Mouse (Mus musculus) liver, embryonic 12.5 days (tissue): ENCODE data around the gene Piezo1. TPM values are rescaled to one million over a fixed set of nuclear protein-coding genes. Genes with fewer than 3 reads are reported as not detected.

Experiments
- ATAC-seq: fragments of 200-750 bp; cut with Nextera tagmentation; 2 replicates; pipeline ENCODE4 v1.8.0; 2017; ENCODE audit warnings: moderate number of reproducible peaks, mild to moderate bottlenecking, moderate library complexity
- H3K27ac ChIP-seq: fragments of 300-500 bp; sonication (generic); 2 replicates; pipeline ENCODE4 v1.5.1; 2016; ENCODE audit warnings: mild to moderate bottlenecking
- H3K27me3 ChIP-seq: fragments of 300-500 bp; sonication (generic); replicated peaks from 2 replicates; pipeline ENCODE4 v1.6.1; 2016; ENCODE audit warnings: mild to moderate bottlenecking, moderate library complexity
- H3K36me3 ChIP-seq: fragments of 300-500 bp; sonication (generic); 2 replicates; pipeline ENCODE4 v1.6.1; 2016; ENCODE audit warnings: mild to moderate bottlenecking, moderate library complexity
- H3K4me1 ChIP-seq: fragments of 300-500 bp; sonication (generic); 2 replicates; pipeline ENCODE4 v1.6.1; 2016
- H3K4me2 ChIP-seq: fragments of 300-500 bp; sonication (generic); 2 replicates; pipeline ENCODE4 v1.6.1; 2016; ENCODE audit warnings: mild to moderate bottlenecking, moderate library complexity
- H3K4me3 ChIP-seq: fragments of 300-500 bp; sonication (generic); 2 replicates; pipeline ENCODE4 v1.5.1; 2016; ENCODE audit warnings: mild to moderate bottlenecking, moderate library complexity
- H3K9ac ChIP-seq: fragments of 300-500 bp; sonication (generic); 2 replicates; pipeline ENCODE4 v1.6.1; 2016; ENCODE audit warnings: mild to moderate bottlenecking, moderate library complexity
- H3K9me3 ChIP-seq: fragments of 300-500 bp; sonication (generic); replicated peaks from 2 replicates; pipeline ENCODE4 v1.6.1; 2016; ENCODE audit warnings: mild to moderate bottlenecking, moderate library complexity
- WGBS: fragments of 180-500 bp; shearing (Covaris S2); methylation state at CpG from one replicate; pipeline ENCODE4 v1.1.7; 2016; ENCODE audit not compliant: insufficient replicate concordance; 5-methylcytosine and 5-hydroxymethylcytosine counted together
- polyA plus RNA-seq: library from polyadenylated mRNA; unstranded; fragments of >200 nt; fragmentation: Nextera tagmentation; extraction: Ambion mirVana; gene quantifications from 2 replicates; pipeline ENCODE4 v1.2.1, GENCODE M21; 2016

The Piezo1 gene
- polyA plus RNA-seq, 1 experiment from 2014 or later: 21.7 TPM

DNA sequence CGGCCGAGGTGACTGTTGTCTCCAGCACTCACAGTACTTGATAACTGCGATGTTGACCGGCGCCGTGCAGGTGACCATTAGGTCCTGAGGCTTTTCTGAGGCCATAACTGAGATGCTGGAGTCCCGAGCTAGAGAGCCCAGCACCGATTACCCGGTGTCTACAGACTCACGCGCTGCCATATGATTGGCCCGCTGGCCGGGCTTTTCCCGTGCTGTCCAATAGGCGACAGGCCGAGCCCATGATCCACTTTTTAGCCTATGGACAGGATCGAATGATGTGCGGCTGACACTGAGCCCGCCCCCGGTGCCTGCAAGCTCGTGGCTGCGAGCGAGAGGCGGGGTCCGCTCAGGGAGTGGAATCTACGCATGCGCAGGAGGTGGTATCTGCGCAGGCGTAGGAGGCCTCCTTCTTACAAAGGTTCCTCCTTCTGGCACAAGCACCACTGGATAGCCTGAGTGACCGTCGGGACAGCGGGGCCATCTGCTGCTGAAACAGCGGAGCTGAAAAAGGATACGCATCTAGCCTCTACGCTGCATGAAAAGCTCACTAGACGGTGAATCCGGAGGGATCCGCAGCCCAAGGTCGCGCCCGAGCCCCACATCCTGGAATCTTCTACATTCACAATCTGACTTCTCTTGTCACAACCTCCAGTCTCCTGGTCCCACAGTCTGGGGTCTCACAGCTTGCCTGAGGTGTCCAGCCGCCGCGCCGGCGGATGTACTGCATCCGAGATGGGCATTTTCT, 107.7 kb downstream of the Piezo1 start, which contains the start of gene Mvd:
Mvd (minus strand) TSS at position 161 of the 745 bp plus-strand sequence.
- peak; percentile 98 for ATAC-seq
- Histone ChIP-seq H3K4me2 (peak within 1 kb of the TSS; percentile 95), H3K27ac (peak within 1 kb of the TSS; percentile 81), H3K9ac (peak within 1 kb of the TSS; percentile 77), H3K27me3 (peaks cover 21% of the 10 kb centered on the region), H3K36me3 (peaks cover 8% of the 10 kb centered on the region), H3K4me3 (peak within 1 kb of the TSS; percentile 71), H3K4me1 (peaks cover 34% of the 10 kb centered on the region), H3K9me3 (no peaks in the 10 kb centered on the region)
- WGBS: under 1% methylated on average over 47 of the region's 47 CpGs

DNA sequence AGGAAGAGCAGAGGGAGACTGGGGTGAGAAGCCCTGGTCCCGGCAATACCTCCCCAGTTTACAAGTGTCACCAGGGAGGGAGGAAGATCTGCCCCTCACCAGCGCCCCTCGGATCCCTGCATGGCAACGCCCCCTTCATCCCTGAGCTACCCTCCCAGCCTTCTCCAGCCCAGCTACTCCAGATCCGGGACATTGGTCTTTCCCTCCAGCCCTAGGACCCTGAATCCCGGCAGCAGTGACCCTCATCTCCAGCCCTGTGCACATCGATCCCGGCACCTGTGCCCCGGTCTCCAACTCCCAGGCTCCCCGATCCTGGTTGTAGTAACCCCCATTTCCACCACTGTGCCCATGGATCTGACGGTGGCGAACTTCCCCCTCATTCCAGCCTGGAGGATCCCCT, 108.3 kb downstream of the Piezo1 start:
- H3K4me1 ChIP-seq: peaks cover 41% of the 10 kb centered on the region
- H3K9ac ChIP-seq: peak overlapping the region; percentile 71
- H3K4me3 ChIP-seq: peak overlapping the region; percentile 71
- WGBS: 2% methylated on average over 12 of the region's 12 CpGs
- H3K36me3 ChIP-seq: peaks cover 8% of the 10 kb centered on the region
- peak overlapping the region; percentile 69 for H3K27ac ChIP-seq
- peak overlapping the region; percentile 95 for H3K4me2 ChIP-seq
- H3K27me3 ChIP-seq: peaks cover 17% of the 10 kb centered on the region
- ATAC-seq: peak; percentile 0; the same call in 1 of the 2 replicates
- no peaks in the 10 kb centered on the region for H3K9me3 ChIP-seq

DNA sequence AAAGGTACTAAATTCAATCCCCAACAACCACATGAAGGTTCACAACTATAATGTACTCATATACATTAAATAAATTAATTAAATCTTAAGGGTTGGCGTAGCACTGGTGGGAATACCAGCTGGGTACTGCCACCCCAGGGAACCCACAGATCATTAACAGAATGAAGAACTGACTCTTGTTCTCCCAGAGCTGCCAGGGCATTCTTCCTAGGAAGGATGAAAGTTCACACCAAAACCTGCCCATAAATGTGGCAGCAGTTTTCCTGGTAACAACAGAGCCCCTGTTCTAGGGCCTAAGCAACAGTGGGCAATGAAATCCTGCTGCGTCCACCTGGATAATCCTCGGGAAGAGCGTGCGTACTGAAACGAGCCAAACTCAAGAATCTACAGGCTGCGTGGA, 108.8 kb downstream of the Piezo1 start:
- H3K9ac ChIP-seq: peak overlapping the region; percentile 71
- 49% methylated on average over 7 of the region's 7 CpGs for WGBS
- ATAC-seq: no peak
- H3K27ac ChIP-seq: 0 out of 2 replicates have a peak overlapping the region, but pooled peaks have one; percentile 69
- H3K9me3 ChIP-seq: no peaks in the 10 kb centered on the region
- peaks cover 44% of the 10 kb centered on the region for H3K4me1 ChIP-seq
- peaks cover 10% of the 10 kb centered on the region for H3K36me3 ChIP-seq
- H3K4me2 ChIP-seq: peak overlapping the region; percentile 95
- H3K4me3 ChIP-seq: peak overlapping the region; percentile 71
- peaks cover 13% of the 10 kb centered on the region; the same call in 1 of the 2 replicates for H3K27me3 ChIP-seq

DNA sequence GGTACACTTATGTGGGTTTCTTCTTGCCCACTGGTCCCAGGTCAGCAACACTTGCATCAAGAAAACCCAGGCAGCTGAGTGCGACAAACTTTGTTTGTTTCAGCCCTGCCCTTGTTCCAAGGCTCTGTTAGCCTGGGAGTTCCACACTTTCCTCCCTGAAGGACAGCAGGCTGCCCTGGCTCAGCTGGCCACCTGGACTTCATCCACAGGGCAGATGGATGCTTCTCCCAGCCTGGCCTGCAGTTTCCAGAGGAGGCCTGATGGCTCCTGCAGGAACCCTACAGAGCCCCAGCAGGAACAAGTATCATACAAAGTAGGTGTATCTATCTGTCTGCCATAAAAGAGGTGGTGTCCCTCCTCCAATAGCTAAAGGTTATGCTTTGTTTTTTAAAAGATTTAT, 109.8 kb downstream of the Piezo1 start:
- peaks cover 20% of the 10 kb centered on the region for H3K36me3 ChIP-seq
- H3K4me2 ChIP-seq: no peak overlapping the region
- peaks cover 44% of the 10 kb centered on the region for H3K4me1 ChIP-seq
- no peak overlapping the region for H3K27ac ChIP-seq
- no peaks in the 10 kb centered on the region for H3K9me3 ChIP-seq
- ATAC-seq: no peak
- no peak overlapping the region for H3K4me3 ChIP-seq
- no peak overlapping the region for H3K9ac ChIP-seq
- H3K27me3 ChIP-seq: 0 out of 2 replicates have a peak, but pooled peaks cover 3% of the 10 kb centered on the region
- 81% methylated on average over 1 of the region's 1 CpGs for WGBS

DNA sequence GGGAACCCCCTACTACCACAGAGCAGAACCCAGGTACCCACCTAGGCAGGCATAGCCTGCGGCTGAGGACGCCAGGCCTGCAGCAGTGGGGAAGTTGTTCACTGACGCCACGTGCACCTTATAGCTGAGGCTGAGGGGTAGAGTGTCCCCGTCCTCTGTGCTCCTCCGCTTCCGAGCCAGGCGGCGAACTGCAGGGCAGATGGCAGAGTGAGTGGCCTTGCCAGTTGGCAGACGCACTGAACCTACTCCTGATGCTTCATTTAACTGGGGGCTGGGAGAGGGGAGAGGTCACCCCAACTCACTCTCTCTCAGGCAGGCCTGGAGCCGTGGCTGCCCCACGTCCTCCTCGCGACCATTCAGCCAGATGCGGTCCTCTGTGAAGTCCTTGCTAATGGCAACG, 111.8 kb downstream of the Piezo1 start:
- 89% methylated on average over 16 of the region's 16 CpGs for WGBS
- Histone ChIP-seq H3K27ac (no peak overlapping the region), H3K4me2 (no peak overlapping the region), H3K9ac (no peak overlapping the region), H3K9me3 (0 out of 2 replicates have a peak, but pooled peaks cover 3% of the 10 kb centered on the region), H3K36me3 (peaks cover 39% of the 10 kb centered on the region), H3K4me3 (no peak overlapping the region), H3K4me1 (peaks cover 32% of the 10 kb centered on the region), H3K27me3 (0 out of 2 replicates have a peak, but pooled peaks cover 3% of the 10 kb centered on the region)
- no peak for ATAC-seq

DNA sequence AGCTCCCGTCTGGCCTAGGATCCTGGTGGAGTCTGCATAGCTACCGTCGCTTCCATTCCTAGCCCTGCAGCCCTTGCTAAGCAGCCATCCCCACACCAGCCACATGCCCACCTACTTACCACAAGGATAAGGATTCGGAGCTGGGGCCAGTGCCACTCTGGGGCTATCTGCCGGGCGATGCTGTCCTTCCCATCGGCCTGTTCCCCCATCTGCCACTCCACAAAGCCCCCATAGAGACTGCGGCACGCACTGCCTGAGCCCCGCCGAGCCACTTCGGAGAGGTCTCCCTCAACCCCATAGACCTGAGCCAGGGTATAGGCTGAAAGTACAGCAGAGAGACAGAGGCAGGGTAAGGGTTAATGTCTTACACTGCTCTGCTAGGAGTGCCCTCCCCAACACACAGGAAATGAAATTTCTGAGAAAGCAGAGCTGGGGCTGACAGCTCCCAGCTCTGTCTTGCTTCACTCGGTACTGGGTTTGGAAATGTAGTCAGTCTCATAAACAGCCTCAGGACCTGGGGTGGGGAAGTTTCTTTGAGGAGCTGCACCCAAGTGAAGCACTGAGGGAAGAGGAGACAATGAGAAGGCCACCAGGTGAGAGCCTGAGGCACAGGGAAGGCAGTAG, 113.3 kb downstream of the Piezo1 start:
- 0 out of 2 replicates have a peak, but pooled peaks cover 3% of the 10 kb centered on the region for H3K27me3 ChIP-seq
- peaks cover 48% of the 10 kb centered on the region for H3K36me3 ChIP-seq
- H3K4me1 ChIP-seq: peaks cover 33% of the 10 kb centered on the region
- H3K4me2 ChIP-seq: no peak overlapping the region
- H3K27ac ChIP-seq: 0 out of 2 replicates have a peak overlapping the region, but pooled peaks have one; percentile 45
- no peak overlapping the region for H3K4me3 ChIP-seq
- WGBS: 77% methylated on average over 13 of the region's 13 CpGs
- no peak for ATAC-seq
- H3K9me3 ChIP-seq: 0 out of 2 replicates have a peak, but pooled peaks cover 3% of the 10 kb centered on the region
- 0 out of 2 replicates have a peak overlapping the region, but pooled peaks have one; percentile 20 for H3K9ac ChIP-seq

DNA sequence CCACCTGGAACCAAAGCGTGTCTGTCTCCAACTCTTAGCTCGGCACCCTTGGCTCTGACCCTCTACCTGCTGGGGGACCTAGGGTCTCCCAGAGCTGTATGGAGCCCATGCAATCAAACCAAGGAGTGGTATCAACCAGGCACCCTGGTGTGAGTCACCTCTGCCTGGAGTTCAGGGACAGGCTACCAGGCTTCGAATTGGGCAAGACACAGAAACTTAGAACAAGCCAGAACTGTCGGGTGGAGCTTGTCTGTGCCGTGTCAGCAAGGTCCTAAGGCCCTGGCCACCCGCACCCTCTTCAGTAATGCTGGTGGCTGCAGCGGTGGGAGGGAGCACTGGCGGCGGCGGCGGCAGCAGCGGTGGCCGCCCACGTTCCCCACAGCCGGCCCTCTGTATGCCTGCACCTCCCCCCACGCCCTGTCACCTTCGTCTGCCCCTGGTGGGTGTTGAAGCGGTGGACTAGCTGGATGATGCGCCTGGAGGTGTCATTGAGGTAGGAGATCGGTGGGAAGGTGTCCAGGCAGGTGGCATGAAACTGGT, 114.5 kb downstream of the Piezo1 start:
- H3K9me3 ChIP-seq: 0 out of 2 replicates have a peak, but pooled peaks cover 3% of the 10 kb centered on the region
- peaks cover 37% of the 10 kb centered on the region for H3K4me1 ChIP-seq
- 0 out of 2 replicates have a peak overlapping the region, but pooled peaks have one; percentile 5 for H3K27ac ChIP-seq
- H3K36me3 ChIP-seq: peaks cover 48% of the 10 kb centered on the region
- H3K9ac ChIP-seq: no peak overlapping the region
- no peak for ATAC-seq
- 70% methylated on average over 20 of the region's 20 CpGs for WGBS
- H3K27me3 ChIP-seq: peaks cover 3% of the 10 kb centered on the region; the same call in 1 of the 2 replicates
- H3K4me3 ChIP-seq: no peak overlapping the region
- no peak overlapping the region for H3K4me2 ChIP-seq

DNA sequence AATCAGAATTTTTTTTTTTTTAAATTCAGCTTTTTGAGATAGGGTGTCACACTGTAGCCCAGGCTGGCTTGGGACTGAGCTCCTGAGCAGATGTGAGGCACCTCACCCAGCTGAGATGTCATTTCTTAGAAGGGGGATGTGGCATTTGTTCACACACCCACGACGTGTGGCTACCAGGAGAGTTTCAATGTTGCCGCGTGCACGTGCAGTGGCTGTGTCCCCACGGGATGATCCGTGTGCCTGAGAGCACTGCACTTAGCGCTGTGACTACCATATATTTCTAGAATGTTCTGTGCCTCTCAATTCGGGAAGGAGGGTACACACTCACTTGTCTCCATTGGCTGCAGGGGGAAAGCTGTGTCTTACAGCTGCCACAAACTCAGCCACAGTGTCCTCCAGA, 115.0 kb downstream of the Piezo1 start:
- H3K9me3 ChIP-seq: 0 out of 2 replicates have a peak, but pooled peaks cover 3% of the 10 kb centered on the region
- H3K9ac ChIP-seq: no peak overlapping the region
- H3K4me1 ChIP-seq: peaks cover 42% of the 10 kb centered on the region
- H3K4me2 ChIP-seq: no peak overlapping the region
- peaks cover 48% of the 10 kb centered on the region for H3K36me3 ChIP-seq
- H3K27me3 ChIP-seq: peaks cover 3% of the 10 kb centered on the region; the same call in 1 of the 2 replicates
- ATAC-seq: no peak
- WGBS: 85% methylated on average over 9 of the region's 9 CpGs
- H3K27ac ChIP-seq: 0 out of 2 replicates have a peak overlapping the region, but pooled peaks have one; percentile 5
- no peak overlapping the region for H3K4me3 ChIP-seq

DNA sequence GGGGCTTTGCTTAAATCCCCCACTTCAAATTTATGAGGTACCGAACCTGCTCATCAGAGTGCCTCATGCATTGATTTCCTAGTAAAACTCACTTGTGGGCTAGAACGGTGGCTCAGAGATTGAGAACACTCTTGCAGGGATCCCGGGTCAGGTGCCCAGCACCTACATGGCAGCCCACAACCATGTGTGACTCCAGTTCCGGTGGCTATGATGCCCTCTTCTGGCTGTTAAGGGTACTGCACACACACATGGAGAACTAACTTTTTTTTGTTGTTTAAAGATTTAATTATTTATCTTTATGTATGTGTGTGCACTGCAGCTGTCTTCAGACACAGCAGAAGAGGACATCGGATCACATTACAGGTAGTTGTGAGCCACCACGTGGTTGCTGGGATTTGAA, 115.8 kb downstream of the Piezo1 start:
- Histone ChIP-seq H3K4me2 (no peak overlapping the region), H3K27ac (no peak overlapping the region), H3K27me3 (peaks cover 3% of the 10 kb centered on the region; the same call in 1 of the 2 replicates), H3K9ac (no peak overlapping the region), H3K9me3 (0 out of 2 replicates have a peak, but pooled peaks cover 3% of the 10 kb centered on the region), H3K36me3 (peaks cover 48% of the 10 kb centered on the region), H3K4me1 (peaks cover 50% of the 10 kb centered on the region), H3K4me3 (no peak overlapping the region)
- no peak for ATAC-seq
- WGBS: 80% methylated on average over 6 of the region's 6 CpGs

DNA sequence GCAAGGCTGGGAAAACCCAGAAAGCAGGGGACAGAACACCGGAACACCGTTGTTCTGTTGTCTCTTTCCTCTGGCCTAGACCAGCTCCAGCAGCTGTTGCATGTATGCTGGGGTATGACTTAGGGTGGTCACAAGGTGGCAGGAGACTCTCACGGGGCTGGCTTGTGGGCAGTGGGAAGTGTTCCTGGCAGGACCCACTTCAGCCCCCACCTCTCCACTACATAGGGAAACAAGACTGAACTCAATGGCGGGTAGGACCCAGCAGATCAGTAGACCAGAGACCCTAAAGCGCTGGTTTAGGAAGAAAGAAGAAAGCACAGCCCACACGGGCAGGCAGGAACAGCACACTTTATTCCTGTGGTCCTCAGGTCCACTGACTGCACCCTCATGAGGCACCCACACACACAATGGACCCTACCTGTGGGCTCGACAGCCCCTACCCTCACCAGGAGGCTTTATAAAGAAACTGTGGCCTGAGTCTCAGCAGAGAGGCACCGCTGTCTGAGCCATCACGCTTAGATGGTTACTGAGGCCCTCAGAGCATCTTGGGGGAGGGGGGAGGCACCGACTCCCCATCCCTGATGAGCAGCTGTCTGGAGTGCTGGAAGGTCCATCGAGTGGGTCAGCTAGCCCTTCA, 117.7 kb downstream of the Piezo1 start:
- Histone ChIP-seq H3K4me2 (peak overlapping the region; percentile 90), H3K27ac (0 out of 2 replicates have a peak overlapping the region, but pooled peaks have one; percentile 68), H3K9me3 (0 out of 2 replicates have a peak, but pooled peaks cover 3% of the 10 kb centered on the region), H3K9ac (no peak overlapping the region), H3K4me1 (peaks cover 49% of the 10 kb centered on the region), H3K4me3 (no peak overlapping the region), H3K36me3 (peaks cover 40% of the 10 kb centered on the region), H3K27me3 (peaks cover 3% of the 10 kb centered on the region; the same call in 1 of the 2 replicates)
- WGBS: 57% methylated on average over 11 of the region's 11 CpGs
- ATAC-seq: peak; percentile 30; the same call in 1 of the 2 replicates
